Mouse (Mus musculus): Measurements from ENCODE around the gene Hdc. TPM values are rescaled to one million over a fixed set of nuclear protein-coding genes. Genes with fewer than 3 reads are reported as not detected.
A peak's percentile ranks its signal among the peaks of the same experiment; 100 is the strongest.

Hdc gene
- total RNA-seq (2021): 1 to 10 TPM in 1 of 2 experiments, under 1 TPM in 1; 0.81 to 1.4 TPM
- polyA plus RNA-seq (2012; rRNA removed): 2.3 and 3.3 TPM in 2 replicates
- long read RNA-seq, partial matches to known transcripts: 0 of 1 reads
- long read RNA-seq, other reads (novel, unspliced or antisense): 0 of 1 reads

GRCm38 (mm10) chr2:126619249-126619704, at the start of gene Hdc:
Hdc (minus strand) TSS chr2:126619299.
- peaks cover 3% of the 10 kb centered on the region for H3K4me1 ChIP-seq (ENCODE audit: control insufficient read depth, insufficient read depth, low read length)
- peak within 1 kb of the TSS; percentile 54 for H3K27ac ChIP-seq
- 31% methylated on average over 14 of the region's 14 CpGs for WGBS
- TF ChIP-seq EP300 (IDR thresholded peaks at IDR 0.05; ENCODE audit: insufficient read depth, low read depth, low read length) (no peak), CTCF (IDR thresholded peaks at IDR 0.05) (no peak), POLR2A (IDR thresholded peaks at IDR 0.05; ENCODE audit: insufficient read depth, low read depth, low read length) (no peak)
- intact Hi-C loops (cut with DNase I): no loop called here
- no peaks in the 10 kb centered on the region for H3K79me2 ChIP-seq (replicated peaks; ENCODE audit: control insufficient read depth, insufficient read depth, low read length)
- DNase-seq: no peak
- H3K36me3 ChIP-seq (ENCODE audit: control insufficient read depth, insufficient read depth, low read length): no peaks in the 10 kb centered on the region
- H3K4me3 ChIP-seq: no peak within 1 kb of the TSS
- peak within 1 kb of the TSS; percentile 35; the same call in 1 of the 2 replicates for H3K9ac ChIP-seq (ENCODE audit: low read depth, low read length)
- no peaks in the 10 kb centered on the region for H3K27me3 ChIP-seq (ENCODE audit: control insufficient read depth, insufficient read depth, low read length)

GRCm38 (mm10) chr2:126668621-126669252, 49.6 kb upstream of the Hdc start:
- no peak overlapping the region for H3K27ac ChIP-seq
- WGBS: 78% methylated on average over 5 of the region's 5 CpGs
- no peak overlapping the region for H3K4me3 ChIP-seq
- DNase-seq: no peak
- H3K9ac ChIP-seq (ENCODE audit: low read depth, low read length): no peak overlapping the region
- peaks cover 7% of the 10 kb centered on the region for H3K79me2 ChIP-seq (replicated peaks; ENCODE audit: control insufficient read depth, insufficient read depth, low read length)
- peaks cover 14% of the 10 kb centered on the region for H3K36me3 ChIP-seq (ENCODE audit: control insufficient read depth, insufficient read depth, low read length)
- TF ChIP-seq EP300 (IDR thresholded peaks at IDR 0.05; ENCODE audit: insufficient read depth, low read depth, low read length): no peak
- no peak for TF ChIP-seq POLR2A (IDR thresholded peaks at IDR 0.05; ENCODE audit: insufficient read depth, low read depth, low read length)
- TF ChIP-seq CTCF (IDR thresholded peaks at IDR 0.05): no peak
- intact Hi-C loops (cut with DNase I): no loop called here
- H3K27me3 ChIP-seq (ENCODE audit: control insufficient read depth, insufficient read depth, low read length): no peaks in the 10 kb centered on the region
- peaks cover 4% of the 10 kb centered on the region for H3K4me1 ChIP-seq (ENCODE audit: control insufficient read depth, insufficient read depth, low read length)

GRCm38 (mm10) chr2:126665984-126666383, 46.9 kb upstream of the Hdc start:
- DNase-seq: no peak
- no peak overlapping the region for H3K27ac ChIP-seq
- no peaks in the 10 kb centered on the region for H3K4me1 ChIP-seq (ENCODE audit: control insufficient read depth, insufficient read depth, low read length)
- intact Hi-C loops (cut with DNase I): no loop called here
- no peaks in the 10 kb centered on the region for H3K36me3 ChIP-seq (ENCODE audit: control insufficient read depth, insufficient read depth, low read length)
- no peak for TF ChIP-seq POLR2A (IDR thresholded peaks at IDR 0.05; ENCODE audit: insufficient read depth, low read depth, low read length)
- TF ChIP-seq CTCF (IDR thresholded peaks at IDR 0.05): no peak
- TF ChIP-seq EP300 (IDR thresholded peaks at IDR 0.05; ENCODE audit: insufficient read depth, low read depth, low read length): no peak
- peaks cover 6% of the 10 kb centered on the region for H3K79me2 ChIP-seq (replicated peaks; ENCODE audit: control insufficient read depth, insufficient read depth, low read length)
- no peak overlapping the region for H3K9ac ChIP-seq (ENCODE audit: low read depth, low read length)
- 61% methylated on average over 3 of the region's 3 CpGs for WGBS
- no peaks in the 10 kb centered on the region for H3K27me3 ChIP-seq (ENCODE audit: control insufficient read depth, insufficient read depth, low read length)
- H3K4me3 ChIP-seq: no peak overlapping the region

GRCm38 (mm10) chr2:126663481-126663880, 44.4 kb upstream of the Hdc start:
- intact Hi-C loops (cut with DNase I): loop anchor here (1.0 to 2.0 kb wide), 2 partner anchors 65 to 70 kb away; no protein-coding TSS in a partner anchor
- DNase-seq: no peak

GRCm38 (mm10) chr2:126652929-126653328, 33.8 kb upstream of the Hdc start:
- WGBS: 82% methylated on average over 4 of the region's 4 CpGs
- H3K36me3 ChIP-seq (ENCODE audit: control insufficient read depth, insufficient read depth, low read length): no peaks in the 10 kb centered on the region
- intact Hi-C loops (cut with DNase I): no loop called here
- no peaks in the 10 kb centered on the region for H3K27me3 ChIP-seq (ENCODE audit: control insufficient read depth, insufficient read depth, low read length)
- H3K4me1 ChIP-seq (ENCODE audit: control insufficient read depth, insufficient read depth, low read length): no peaks in the 10 kb centered on the region
- no peak overlapping the region for H3K4me3 ChIP-seq
- no peaks in the 10 kb centered on the region for H3K79me2 ChIP-seq (replicated peaks; ENCODE audit: control insufficient read depth, insufficient read depth, low read length)
- no peak overlapping the region for H3K27ac ChIP-seq
- no peak for DNase-seq
- H3K9ac ChIP-seq (ENCODE audit: low read depth, low read length): no peak overlapping the region
- TF ChIP-seq CTCF (IDR thresholded peaks at IDR 0.05): no peak

More at GRCm38 (mm10) chr2:126663481-126663880, 44.4 kb upstream of the Hdc start:
- TF ChIP-seq CTCF (IDR thresholded peaks at IDR 0.05): peak; percentile 81
- no peak for TF ChIP-seq EP300 (IDR thresholded peaks at IDR 0.05; ENCODE audit: insufficient read depth, low read depth, low read length)
- Histone ChIP-seq H3K9ac (ENCODE audit: low read depth, low read length) (no peak overlapping the region), H3K79me2 (replicated peaks; ENCODE audit: control insufficient read depth, insufficient read depth, low read length) (peaks cover 5% of the 10 kb centered on the region), H3K4me3 (no peak overlapping the region), H3K36me3 (ENCODE audit: control insufficient read depth, insufficient read depth, low read length) (no peaks in the 10 kb centered on the region), H3K27me3 (ENCODE audit: control insufficient read depth, insufficient read depth, low read length) (no peaks in the 10 kb centered on the region), H3K27ac (no peak overlapping the region), H3K4me1 (ENCODE audit: control insufficient read depth, insufficient read depth, low read length) (no peaks in the 10 kb centered on the region)
- 36% methylated on average over 4 of the region's 4 CpGs for WGBS

- no peaks in the 10 kb centered on the region for H3K36me3 ChIP-seq (ENCODE audit: control insufficient read depth, insufficient read depth, low read length)
- intact Hi-C loops (cut with DNase I): no loop called here
Measured at GRCm38 (mm10) chr2:126647762-126648161, 28.7 kb upstream of the Hdc start.

More at GRCm38 (mm10) chr2:126647762-126648161, 28.7 kb upstream of the Hdc start:
- Histone ChIP-seq H3K27ac (no peak overlapping the region), H3K27me3 (ENCODE audit: control insufficient read depth, insufficient read depth, low read length) (no peaks in the 10 kb centered on the region), H3K79me2 (replicated peaks; ENCODE audit: control insufficient read depth, insufficient read depth, low read length) (no peaks in the 10 kb centered on the region), H3K4me3 (no peak overlapping the region), H3K4me1 (ENCODE audit: control insufficient read depth, insufficient read depth, low read length) (no peaks in the 10 kb centered on the region), H3K9ac (ENCODE audit: low read depth, low read length) (no peak overlapping the region)
- 93% methylated on average over 3 of the region's 3 CpGs for WGBS
- TF ChIP-seq POLR2A (IDR thresholded peaks at IDR 0.05; ENCODE audit: insufficient read depth, low read depth, low read length) (no peak), EP300 (IDR thresholded peaks at IDR 0.05; ENCODE audit: insufficient read depth, low read depth, low read length) (no peak), CTCF (IDR thresholded peaks at IDR 0.05) (no peak)
- DNase-seq: no peak

Data from heart, adult 2 months (tissue).